Mouse (Mus musculus) forebrain, embryonic 12.5 days (tissue): Measurements from ENCODE around the gene Bag6. TPM values are rescaled to one million over a fixed set of nuclear protein-coding genes. Genes with fewer than 3 reads are reported as not detected.
A peak's percentile ranks its signal among the peaks of the same experiment; 100 is the strongest.

Experiments
- ATAC-seq: fragments of 200-750 bp; cut with Nextera tagmentation; 2 replicates; pipeline ENCODE4 v1.8.0; 2017; ENCODE audit warnings: moderate TSS enrichment; ENCODE audit not compliant: low FRiP score
- H3K27ac ChIP-seq: fragments of 300-500 bp; sonication (generic); 2 replicates; pipeline ENCODE4 v1.5.1; 2016; ENCODE audit warnings: mild to moderate bottlenecking
- H3K27me3 ChIP-seq: fragments of 300-500 bp; sonication (generic); 2 replicates; pipeline ENCODE4 v1.6.1; 2016; ENCODE audit warnings: mild to moderate bottlenecking
- H3K36me3 ChIP-seq: fragments of 300-500 bp; sonication (generic); replicated peaks from 2 replicates; pipeline ENCODE4 v1.6.1; 2016; ENCODE audit warnings: mild to moderate bottlenecking
- H3K4me1 ChIP-seq: fragments of 300-500 bp; sonication (generic); 2 replicates; pipeline ENCODE4 v1.6.1; 2016
- H3K4me2 ChIP-seq: fragments of 300-500 bp; sonication (generic); 2 replicates; pipeline ENCODE4 v1.6.1; 2016; ENCODE audit warnings: mild to moderate bottlenecking, moderate library complexity
- H3K4me3 ChIP-seq: fragments of 300-500 bp; sonication (generic); replicated peaks from 2 replicates; pipeline ENCODE4 v1.5.1; 2016; ENCODE audit warnings: mild to moderate bottlenecking
- H3K9ac ChIP-seq: fragments of 300-500 bp; sonication (generic); 2 replicates; pipeline ENCODE4 v1.6.1; 2016; ENCODE audit warnings: mild to moderate bottlenecking
- H3K9me3 ChIP-seq: fragments of 300-500 bp; sonication (generic); 2 replicates; pipeline ENCODE4 v1.6.1; 2016
- WGBS: fragments of 180-500 bp; shearing (Covaris S2); methylation state at CpG from one replicate; pipeline ENCODE4 v1.1.7; 2016; 5-methylcytosine and 5-hydroxymethylcytosine counted together
- polyA plus RNA-seq: library from polyadenylated mRNA; unstranded; fragments of >200 nt; fragmentation: Nextera tagmentation; extraction: Ambion mirVana; gene quantifications from 2 replicates; pipeline ENCODE4 v1.2.1, GENCODE M21; 2016

The Bag6 gene
- 88.9 and 97.8 TPM in 2 replicates for polyA plus RNA-seq

DNA sequence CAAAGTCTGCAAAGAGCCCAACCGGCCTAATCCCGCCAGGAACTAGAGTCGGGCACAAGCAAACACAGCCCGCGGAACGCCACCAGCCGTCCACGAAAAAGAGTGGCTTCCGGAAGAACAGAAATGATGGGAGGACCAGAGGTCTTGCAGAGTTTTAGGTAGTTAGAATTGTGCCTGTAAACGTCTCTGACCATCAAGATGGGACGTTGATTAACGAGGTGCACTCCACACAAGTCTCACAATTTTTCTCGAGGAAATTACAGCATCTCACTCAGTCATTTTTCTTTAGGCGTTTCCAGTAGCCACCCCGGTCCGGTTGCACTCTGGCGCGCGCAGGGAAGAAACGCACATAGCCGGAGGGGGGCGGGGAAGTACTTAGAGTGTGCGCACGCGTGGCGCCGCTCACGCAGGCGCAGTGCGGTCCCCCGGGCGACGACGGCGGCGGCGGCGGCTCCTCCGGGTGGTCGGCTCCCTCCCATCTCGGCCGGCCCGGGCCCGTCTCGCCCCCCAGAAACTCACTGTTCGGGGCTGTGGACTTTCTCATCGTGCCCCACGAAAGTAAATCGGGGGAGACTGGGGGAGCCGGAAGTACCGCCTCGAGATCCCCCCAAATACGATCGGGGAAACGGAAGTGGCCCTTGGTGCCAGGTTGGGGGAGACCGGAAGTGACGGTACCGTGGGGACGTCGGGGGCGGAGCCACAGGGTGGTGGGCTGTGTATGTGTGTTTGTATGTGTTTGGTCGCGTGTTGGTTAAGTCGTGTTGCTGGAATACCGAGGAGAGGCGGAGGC is at the start of gene Bag6:
Gene Bag6 (plus strand): TSS at position 378 of the 790 bp plus-strand sequence.
- no peaks in the 10 kb centered on the region for H3K9me3 ChIP-seq
- H3K36me3 ChIP-seq = peaks cover 24% of the 10 kb centered on the region
- under 1% methylated on average over 64 of the region's 66 CpGs for WGBS
- peak within 1 kb of the TSS; percentile 78 for H3K9ac ChIP-seq
- peak within 1 kb of the TSS; percentile 81 for H3K4me3 ChIP-seq
- peak within 1 kb of the TSS; percentile 95 for H3K27ac ChIP-seq
- peak within 1 kb of the TSS; percentile 71 for H3K4me2 ChIP-seq
- peaks cover 26% of the 10 kb centered on the region for H3K4me1 ChIP-seq
- H3K27me3 ChIP-seq = no peaks in the 10 kb centered on the region
- peak; percentile 95 for ATAC-seq

DNA sequence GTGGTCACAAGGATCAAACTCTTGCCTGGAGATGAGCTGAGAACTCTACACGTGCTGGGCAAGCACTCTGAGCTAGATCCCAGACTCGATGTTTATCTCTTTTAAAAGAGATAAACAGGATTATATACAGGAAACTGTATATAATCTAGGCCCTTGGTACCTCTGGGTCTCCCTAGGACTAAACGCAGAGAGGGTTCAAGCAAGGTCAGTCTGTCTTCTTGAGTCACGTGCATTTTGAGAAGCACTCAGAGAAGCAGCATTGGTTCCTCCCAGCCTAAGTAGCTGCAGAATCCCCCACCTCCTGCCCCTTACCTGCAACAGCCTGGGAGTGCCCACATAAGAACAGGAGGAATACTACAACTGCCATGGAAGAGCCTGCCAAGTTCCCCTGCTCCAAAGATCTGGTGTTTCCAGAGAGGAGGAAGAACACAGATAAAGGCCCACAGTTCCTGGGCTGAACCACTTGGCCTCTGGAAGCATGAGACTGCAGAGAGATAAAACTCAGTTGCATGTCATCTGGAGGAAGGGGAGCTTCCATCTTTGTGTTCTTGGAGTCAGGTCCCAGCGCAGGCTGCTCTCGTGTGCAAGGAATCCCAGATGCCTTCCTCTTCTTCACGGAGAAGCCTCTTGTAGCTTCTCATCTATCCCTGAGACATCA is 49.6 kb upstream of the Bag6 start, which contains the start of gene Ly6g6f:
Gene Ly6g6f (minus strand): TSS at position 403 of the 658 bp plus-strand sequence.
- H3K9me3 ChIP-seq = no peaks in the 10 kb centered on the region
- H3K27ac ChIP-seq = no peak within 1 kb of the TSS
- H3K4me1 ChIP-seq = peaks cover 7% of the 10 kb centered on the region
- no peak within 1 kb of the TSS for H3K4me2 ChIP-seq
- no peak within 1 kb of the TSS for H3K9ac ChIP-seq
- peaks cover 9% of the 10 kb centered on the region; the same call in 1 of the 2 replicates for H3K27me3 ChIP-seq
- H3K4me3 ChIP-seq = no peak within 1 kb of the TSS
- 87% methylated on average over 7 of the region's 7 CpGs for WGBS
- no peaks in the 10 kb centered on the region for H3K36me3 ChIP-seq
- ATAC-seq = no peak

DNA sequence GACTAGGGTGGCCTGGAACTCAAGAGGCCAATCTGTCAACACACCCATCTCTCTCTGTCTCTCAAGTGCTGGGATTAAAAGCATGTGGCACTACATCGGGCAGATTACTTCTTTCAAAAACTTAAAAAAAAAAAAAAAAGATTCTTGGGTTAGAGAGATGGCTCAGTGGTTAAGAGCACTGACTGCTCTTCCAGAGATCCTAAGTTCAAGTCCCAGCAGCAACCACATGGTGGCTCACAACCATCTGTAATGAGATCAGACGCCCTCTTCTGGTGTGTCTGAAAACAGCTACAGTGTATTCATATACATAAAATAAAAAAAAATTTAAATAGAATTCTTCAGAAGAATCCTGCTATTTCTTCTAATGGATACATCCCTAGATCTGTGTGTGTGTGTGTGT is 46.8 kb upstream of the Bag6 start:
- H3K27me3 ChIP-seq = peaks cover 4% of the 10 kb centered on the region; the same call in 1 of the 2 replicates
- H3K4me3 ChIP-seq = no peak overlapping the region
- no peak overlapping the region for H3K27ac ChIP-seq
- 50% methylated on average over 2 of the region's 2 CpGs for WGBS
- no peak overlapping the region for H3K9ac ChIP-seq
- no peak for ATAC-seq
- peaks cover 17% of the 10 kb centered on the region for H3K36me3 ChIP-seq
- H3K4me1 ChIP-seq = peaks cover 13% of the 10 kb centered on the region
- no peak overlapping the region for H3K4me2 ChIP-seq
- H3K9me3 ChIP-seq = no peaks in the 10 kb centered on the region

DNA sequence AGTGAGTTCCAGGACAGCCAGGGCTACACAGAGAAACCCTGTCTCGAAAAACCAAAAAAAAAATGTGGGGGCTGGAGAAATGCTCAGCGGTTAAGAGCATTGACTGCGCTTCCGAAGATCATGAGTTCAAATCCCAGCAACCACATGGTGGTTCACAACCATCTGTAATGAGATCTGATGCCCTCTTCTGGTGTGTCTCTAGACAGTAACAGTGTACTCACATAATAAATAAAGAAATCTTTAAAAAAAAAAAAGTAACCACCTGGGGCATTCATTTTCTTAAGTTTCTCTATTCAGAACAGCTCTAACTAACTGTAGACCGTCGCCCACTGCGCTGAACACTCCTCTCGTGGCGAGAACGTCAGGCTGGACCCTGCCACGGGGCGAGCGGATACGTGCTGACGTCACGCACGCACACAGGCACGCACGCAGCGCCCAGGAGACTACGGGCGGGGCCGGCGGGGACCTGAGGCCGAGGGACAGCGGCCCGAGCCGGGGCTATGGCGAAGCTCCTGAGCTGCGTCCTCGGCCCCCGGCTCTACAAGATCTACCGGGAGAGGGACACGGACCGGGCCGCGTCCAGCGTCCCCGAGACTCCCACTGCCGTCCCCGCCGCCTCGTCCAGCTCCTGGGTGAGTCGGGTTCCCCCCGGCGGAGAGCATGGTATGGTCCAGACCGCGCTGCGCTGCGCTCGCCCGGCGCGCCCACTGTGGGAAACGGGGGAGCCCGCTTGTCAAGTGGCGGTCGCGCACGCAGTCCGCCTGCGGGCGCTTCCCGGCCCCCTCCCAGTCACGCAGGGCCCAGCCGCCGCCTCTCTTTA is 45.9 kb upstream of the Bag6 start, which contains the start of gene Abhd16a:
Gene Abhd16a (plus strand): TSS at position 439 of the 820 bp plus-strand sequence.
- Histone ChIP-seq H3K4me2 (peak within 1 kb of the TSS; percentile 62), H3K9ac (peak within 1 kb of the TSS; percentile 68), H3K36me3 (peaks cover 22% of the 10 kb centered on the region), H3K27ac (peak within 1 kb of the TSS; percentile 91), H3K4me3 (peak within 1 kb of the TSS; percentile 55), H3K4me1 (peaks cover 13% of the 10 kb centered on the region), H3K27me3 (peaks cover 3% of the 10 kb centered on the region; the same call in 1 of the 2 replicates), H3K9me3 (no peaks in the 10 kb centered on the region)
- 3% methylated on average over 65 of the region's 67 CpGs for WGBS
- ATAC-seq = peak; percentile 99

DNA sequence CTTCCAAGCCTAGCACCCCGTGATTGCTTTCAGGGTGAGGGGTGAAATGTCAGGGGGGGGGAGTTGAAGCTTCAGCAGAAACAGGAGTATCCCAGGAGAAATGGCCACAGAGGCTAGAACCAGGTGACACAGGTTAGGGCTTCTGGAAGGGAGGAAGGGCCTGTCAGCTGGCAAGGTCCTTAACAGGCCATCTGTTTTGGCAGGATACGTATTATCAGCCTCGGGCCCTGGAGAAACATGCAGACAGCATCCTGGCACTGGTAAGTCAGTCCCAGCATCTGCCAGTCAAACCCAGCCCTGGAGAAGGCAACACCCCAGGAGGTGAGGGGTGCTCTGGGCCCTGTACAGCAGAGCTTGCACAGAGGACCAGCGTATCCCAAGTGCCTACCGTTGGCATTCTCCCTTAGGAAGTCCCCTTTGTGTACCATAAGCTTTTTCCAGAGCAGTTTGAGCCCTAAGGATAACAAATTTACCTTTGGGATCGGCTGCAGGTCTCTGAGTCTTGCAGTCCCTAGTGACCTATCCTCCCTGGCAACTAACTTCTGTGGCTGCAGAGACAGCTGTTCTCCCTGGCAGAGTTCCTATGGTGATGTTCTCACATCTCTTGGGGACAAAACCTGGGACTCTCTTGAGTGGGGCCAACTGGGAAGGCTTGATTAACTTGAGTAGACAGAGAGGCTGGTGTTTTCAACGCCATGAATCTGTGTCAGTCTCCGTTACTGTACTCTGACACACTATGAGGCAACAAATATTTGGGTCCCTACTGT is 44.6 kb upstream of the Bag6 start:
- Histone ChIP-seq H3K27me3 (peaks cover under 1% of the 10 kb centered on the region; the same call in 1 of the 2 replicates), H3K9me3 (no peaks in the 10 kb centered on the region), H3K9ac (peak overlapping the region; percentile 68), H3K27ac (no peak overlapping the region), H3K4me1 (peaks cover 13% of the 10 kb centered on the region), H3K4me3 (peak overlapping the region; percentile 55), H3K4me2 (peak overlapping the region; percentile 62), H3K36me3 (peaks cover 35% of the 10 kb centered on the region)
- 78% methylated on average over 8 of the region's 8 CpGs for WGBS
- no peak for ATAC-seq

DNA sequence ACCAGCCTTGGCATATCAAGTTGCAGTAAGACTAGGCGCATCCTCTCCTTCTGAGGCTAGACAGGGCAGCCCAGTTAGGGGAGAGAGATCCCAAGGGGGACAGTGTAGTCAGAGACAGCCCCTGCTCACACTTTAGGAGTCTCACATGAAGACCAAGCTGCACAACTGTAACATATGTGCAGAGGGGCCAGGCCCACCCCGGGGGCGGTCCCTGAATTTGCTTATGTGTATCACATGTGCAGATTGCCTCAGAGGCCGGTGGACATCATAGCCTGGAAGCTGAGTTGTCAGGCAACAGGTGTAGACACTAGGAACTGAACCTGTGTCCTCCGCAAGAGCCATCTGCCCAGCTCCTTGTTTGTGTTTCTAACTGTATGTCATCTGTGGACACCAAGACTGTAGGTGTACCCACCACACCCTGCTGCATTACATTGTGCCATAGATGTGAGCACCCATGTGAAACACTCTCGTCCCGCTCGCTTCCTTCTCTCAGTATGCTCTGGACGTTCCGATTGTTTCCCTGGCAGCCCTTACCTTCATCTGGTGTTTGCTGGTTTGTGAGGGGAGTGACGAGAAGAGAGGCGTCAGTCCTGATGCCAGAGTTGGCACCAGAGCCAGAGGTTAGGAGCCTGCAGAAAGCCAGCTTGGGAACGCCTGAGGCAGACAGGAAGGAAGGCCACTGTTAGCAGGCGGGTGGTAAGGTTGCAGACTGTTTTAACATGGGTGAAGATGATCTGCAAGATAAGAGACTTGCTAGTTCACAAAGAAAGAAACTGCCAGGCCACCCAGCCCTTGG is 42.4 kb upstream of the Bag6 start:
- H3K4me3 ChIP-seq = no peak overlapping the region
- peaks cover 13% of the 10 kb centered on the region for H3K4me1 ChIP-seq
- H3K36me3 ChIP-seq = peaks cover 56% of the 10 kb centered on the region
- no peak overlapping the region for H3K9ac ChIP-seq
- no peaks in the 10 kb centered on the region for H3K9me3 ChIP-seq
- H3K4me2 ChIP-seq = no peak overlapping the region
- H3K27ac ChIP-seq = no peak overlapping the region
- no peak for ATAC-seq
- 93% methylated on average over 14 of the region's 14 CpGs for WGBS
- H3K27me3 ChIP-seq = no peaks in the 10 kb centered on the region

DNA sequence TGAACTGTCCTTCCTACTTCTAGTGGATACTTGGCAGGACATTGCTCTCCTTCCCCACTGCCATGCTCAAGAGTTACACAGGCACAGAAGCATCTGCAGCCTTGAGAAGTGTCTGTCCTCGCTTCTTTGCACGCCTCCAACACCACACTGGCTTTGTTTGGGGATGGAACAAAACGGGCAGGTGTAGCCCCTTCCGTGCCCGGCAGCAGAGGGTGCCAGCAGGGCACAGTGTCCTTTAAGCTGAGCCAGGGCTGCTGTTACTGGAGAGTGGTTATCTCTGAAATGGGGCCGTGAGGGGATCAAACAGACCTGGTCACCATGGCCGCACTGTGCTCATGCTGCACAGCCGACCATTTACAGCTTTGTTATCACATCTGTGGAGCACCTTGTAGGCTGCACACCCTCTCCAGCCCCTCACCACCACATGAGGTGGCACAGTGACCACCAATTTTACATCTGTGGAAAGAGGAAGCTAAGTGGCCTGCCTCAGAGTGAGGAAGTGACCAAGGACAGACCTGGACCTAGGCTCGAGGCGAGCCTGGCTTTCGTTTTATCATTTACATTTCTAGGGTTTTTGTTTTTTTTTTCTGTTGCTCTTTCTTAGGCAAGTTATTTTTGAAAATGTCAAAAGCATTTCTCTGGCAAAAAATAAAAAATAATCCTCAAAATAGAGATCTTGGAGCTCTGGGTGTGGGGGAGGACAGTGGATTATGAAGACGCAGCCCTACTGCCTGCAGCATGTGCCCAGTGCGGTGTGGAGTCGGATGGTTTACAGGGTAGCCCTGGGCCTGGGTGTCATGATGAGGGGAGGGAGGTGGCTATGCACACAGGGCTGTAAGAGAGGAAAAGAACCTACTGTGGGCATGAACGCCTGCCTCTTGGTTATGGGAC is 40.3 kb upstream of the Bag6 start:
- 94% methylated on average over 15 of the region's 15 CpGs for WGBS
- no peaks in the 10 kb centered on the region for H3K27me3 ChIP-seq
- no peak overlapping the region for H3K4me2 ChIP-seq
- H3K4me1 ChIP-seq = peaks cover 12% of the 10 kb centered on the region
- ATAC-seq = no peak
- H3K36me3 ChIP-seq = peaks cover 77% of the 10 kb centered on the region
- H3K9me3 ChIP-seq = no peaks in the 10 kb centered on the region
- no peak overlapping the region for H3K27ac ChIP-seq
- no peak overlapping the region for H3K4me3 ChIP-seq
- no peak overlapping the region for H3K9ac ChIP-seq

DNA sequence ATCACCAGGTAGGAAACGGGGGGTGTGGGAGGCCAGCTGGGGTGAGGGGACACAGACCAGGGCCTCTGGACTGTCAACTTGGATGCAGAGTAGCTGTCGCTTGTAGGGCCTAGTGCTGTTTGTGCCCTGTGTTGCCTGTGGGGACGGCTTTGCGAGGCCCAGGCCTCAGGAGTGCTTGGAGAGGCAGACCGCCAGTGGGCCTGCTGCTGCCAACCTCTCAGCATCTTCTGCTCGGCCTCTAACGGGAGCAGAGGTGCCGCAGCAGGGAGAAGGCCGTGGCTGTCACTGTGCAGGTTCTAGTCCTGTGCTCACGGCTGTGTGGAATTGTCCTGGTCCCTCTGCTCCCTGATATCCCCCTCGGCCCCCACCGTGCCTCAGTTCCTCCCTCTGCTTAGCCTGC is 38.4 kb upstream of the Bag6 start:
- WGBS = 79% methylated on average over 12 of the region's 12 CpGs
- no peak overlapping the region for H3K27ac ChIP-seq
- no peak overlapping the region for H3K4me2 ChIP-seq
- no peak overlapping the region for H3K4me3 ChIP-seq
- no peak for ATAC-seq
- no peaks in the 10 kb centered on the region for H3K27me3 ChIP-seq
- H3K9ac ChIP-seq = no peak overlapping the region
- H3K36me3 ChIP-seq = peaks cover 94% of the 10 kb centered on the region
- no peaks in the 10 kb centered on the region for H3K9me3 ChIP-seq
- no peaks in the 10 kb centered on the region for H3K4me1 ChIP-seq

DNA sequence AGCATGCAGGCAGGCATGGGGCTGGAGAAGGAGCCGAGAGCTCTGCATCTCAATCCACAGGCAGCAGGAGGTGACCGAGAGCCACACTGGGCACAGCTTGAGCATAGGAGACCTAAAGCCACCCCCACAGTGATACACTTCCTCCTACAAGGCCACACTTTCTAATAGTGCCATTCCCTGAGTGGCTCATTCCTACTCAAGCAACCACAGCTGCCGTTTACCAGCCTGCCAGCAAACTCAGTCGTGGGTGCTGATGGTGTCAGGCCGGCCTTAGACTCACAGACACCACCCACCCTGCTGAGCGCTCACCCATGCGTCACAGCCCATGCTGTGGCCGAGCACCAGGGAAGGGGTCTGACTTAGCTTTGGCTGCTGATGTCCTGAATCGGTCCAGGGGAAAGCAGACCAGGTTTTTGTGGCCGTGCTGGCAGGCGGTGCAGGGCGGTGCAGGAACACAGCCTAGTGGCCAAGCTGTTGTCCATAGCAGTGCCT is 37.8 kb upstream of the Bag6 start:
- ATAC-seq = no peak
- no peak overlapping the region for H3K9ac ChIP-seq
- H3K36me3 ChIP-seq = peaks cover 94% of the 10 kb centered on the region
- no peaks in the 10 kb centered on the region for H3K9me3 ChIP-seq
- H3K4me3 ChIP-seq = no peak overlapping the region
- WGBS = 77% methylated on average over 12 of the region's 12 CpGs
- no peak overlapping the region for H3K4me2 ChIP-seq
- no peak overlapping the region for H3K27ac ChIP-seq
- no peaks in the 10 kb centered on the region for H3K4me1 ChIP-seq
- no peaks in the 10 kb centered on the region for H3K27me3 ChIP-seq

DNA sequence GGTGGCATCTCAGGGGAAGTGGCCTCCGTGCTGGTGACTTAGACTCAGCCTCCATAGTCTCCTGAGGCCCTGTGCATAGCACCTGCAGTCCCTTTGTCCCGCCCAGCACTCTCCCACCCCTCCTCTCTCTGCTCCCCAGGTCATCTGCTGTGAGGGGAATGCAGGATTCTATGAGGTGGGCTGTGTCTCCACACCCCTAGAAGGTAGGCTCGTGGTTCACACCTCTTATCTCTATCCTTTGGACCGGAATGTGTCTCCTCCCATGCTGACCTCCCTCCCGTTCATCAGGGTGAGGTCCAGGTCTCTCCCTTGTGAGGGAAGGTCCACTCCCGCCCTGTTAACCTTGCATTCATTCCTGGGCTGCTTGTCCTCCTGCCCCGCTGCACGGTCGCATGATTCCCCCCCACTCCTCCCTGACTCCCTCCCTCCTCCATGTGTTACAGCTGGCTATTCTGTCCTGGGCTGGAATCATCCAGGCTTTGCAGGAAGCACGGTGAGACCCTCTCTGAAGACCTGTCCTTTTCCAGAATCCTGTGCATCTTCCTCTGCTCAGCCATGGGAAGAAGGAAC is 34.7 kb upstream of the Bag6 start:
- Histone ChIP-seq H3K4me2 (no peak overlapping the region), H3K27ac (no peak overlapping the region), H3K4me3 (no peak overlapping the region), H3K9me3 (no peaks in the 10 kb centered on the region), H3K27me3 (no peaks in the 10 kb centered on the region), H3K4me1 (no peaks in the 10 kb centered on the region), H3K36me3 (peaks cover 85% of the 10 kb centered on the region), H3K9ac (no peak overlapping the region)
- no peak for ATAC-seq
- 75% methylated on average over 10 of the region's 10 CpGs for WGBS
